Mouse (Mus musculus) forebrain, embryonic 16.5 days (tissue): ENCODE results near the gene Endov. TPM values are rescaled to one million over a fixed set of nuclear protein-coding genes. Genes with fewer than 3 reads are reported as not detected.

Experiments
- ATAC-seq: fragments of 200-750 bp; cut with Nextera tagmentation; 2 replicates; pipeline ENCODE4 v1.8.0; 2017; ENCODE audit warnings: mild to moderate bottlenecking, moderate library complexity
- H3K27ac ChIP-seq: fragments of 300-500 bp; sonication (generic); 2 replicates; pipeline ENCODE4 v1.5.1; 2014; ENCODE audit warnings: low read length, control low read depth
- H3K27me3 ChIP-seq: fragments of 300-500 bp; sonication (generic); replicated peaks from 2 replicates; pipeline ENCODE4 v1.6.1; 2014; ENCODE audit warnings: low read length; ENCODE audit not compliant: control insufficient read depth, insufficient read depth
- H3K36me3 ChIP-seq: fragments of 300-500 bp; sonication (generic); 2 replicates; pipeline ENCODE4 v1.6.1; 2014; ENCODE audit not compliant: control insufficient read depth, insufficient read depth
- H3K4me1 ChIP-seq: fragments of 300-500 bp; sonication (generic); replicated peaks from 2 replicates; pipeline ENCODE4 v1.6.1; 2014; ENCODE audit warnings: low read length; ENCODE audit not compliant: control insufficient read depth, insufficient read depth
- H3K4me2 ChIP-seq: fragments of 300-500 bp; sonication (generic); 2 replicates; pipeline ENCODE4 v1.6.1; 2014; ENCODE audit warnings: mild to moderate bottlenecking, low read length, control low read depth
- H3K4me3 ChIP-seq: fragments of 300-500 bp; sonication (generic); replicated peaks from 2 replicates; pipeline ENCODE4 v1.5.1; 2014; ENCODE audit warnings: mild to moderate bottlenecking, low read length, control low read depth
- H3K9ac ChIP-seq: fragments of 300-500 bp; sonication (generic); replicated peaks from 2 replicates; pipeline ENCODE4 v1.6.1; 2014; ENCODE audit warnings: low read depth, low read length, control low read depth
- H3K9me3 ChIP-seq: fragments of 300-500 bp; sonication (generic); 2 replicates; pipeline ENCODE4 v1.6.1; 2016; ENCODE audit warnings: low read length; ENCODE audit not compliant: control insufficient read depth
- WGBS: fragments of 180-500 bp; shearing (Covaris S2); extraction: QIAGEN DNeasy Blood & Tissue Kit; methylation state at CpG from one replicate; pipeline ENCODE4 v1.1.7; 2014; 5-methylcytosine and 5-hydroxymethylcytosine counted together
- polyA plus RNA-seq: library from polyadenylated mRNA; unstranded; fragments of >200 nt; fragmentation: Nextera tagmentation; extraction: Ambion mirVana; gene quantifications from 2 replicates; pipeline ENCODE4 v1.2.1, GENCODE M21; 2015

Gene Endov
- polyA plus RNA-seq, 1 experiment from 2014 or later: 21.0 TPM

DNA sequence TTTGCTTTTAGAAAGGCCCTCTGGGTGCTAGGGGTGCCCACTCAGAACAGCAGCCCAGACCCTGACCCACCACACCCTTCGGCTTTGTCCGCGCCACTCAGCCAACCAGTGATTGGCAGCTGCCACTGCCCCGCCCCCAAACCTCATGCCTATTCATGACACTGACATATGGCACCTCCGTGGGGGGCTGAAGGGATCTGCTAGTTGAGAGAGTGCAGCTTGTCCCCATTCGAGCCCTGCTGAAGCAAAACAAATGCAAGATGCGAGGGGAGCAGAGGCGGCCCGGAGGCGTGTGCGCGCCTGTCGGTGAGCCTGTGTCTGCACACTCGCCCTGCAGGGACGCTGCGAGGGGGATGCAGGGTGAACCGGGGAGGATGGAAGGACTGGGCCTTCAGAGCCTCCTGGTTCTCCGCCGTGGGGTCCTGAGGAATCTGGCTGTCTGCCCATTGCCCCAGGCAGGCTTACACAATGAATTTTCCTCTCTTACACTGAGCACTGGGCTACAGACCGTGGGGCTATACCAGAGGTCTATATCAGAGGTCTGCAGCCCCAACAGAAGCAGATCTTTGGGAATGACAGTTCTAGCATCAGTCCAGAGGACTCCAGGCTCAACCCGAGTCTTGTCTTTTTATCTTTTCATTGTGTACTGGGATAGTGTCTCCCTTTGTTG lies 24.0 kb downstream of the Endov start:
- Histone ChIP-seq H3K4me2 (peak overlapping the region; percentile 35), H3K27me3 (no peaks in the 10 kb centered on the region), H3K9me3 (no peaks in the 10 kb centered on the region), H3K27ac (peak overlapping the region; percentile 90), H3K9ac (peak overlapping the region; percentile 40), H3K4me3 (0 out of 2 replicates have a peak overlapping the region, but pooled peaks have one; percentile 5), H3K4me1 (peaks cover 43% of the 10 kb centered on the region), H3K36me3 (no peaks in the 10 kb centered on the region)
- ATAC-seq: peak; percentile 86
- WGBS: 3% methylated on average over 21 of the region's 21 CpGs

GRCm38 (mm10) chr11:119515823-119516676 lies 24.9 kb downstream of the Endov start:
- Histone ChIP-seq H3K4me3 (no peak overlapping the region), H3K4me1 (peaks cover 43% of the 10 kb centered on the region), H3K27ac (peak overlapping the region; percentile 90), H3K9me3 (no peaks in the 10 kb centered on the region), H3K9ac (no peak overlapping the region; the same call in 1 of the 2 replicates), H3K4me2 (peak overlapping the region; percentile 35; the same call in 1 of the 2 replicates), H3K36me3 (no peaks in the 10 kb centered on the region), H3K27me3 (no peaks in the 10 kb centered on the region)
- WGBS: 60% methylated on average over 16 of the region's 16 CpGs
- ATAC-seq: peak; percentile 25; the same call in 1 of the 2 replicates

GRCm38 (mm10) chr11:119516677-119517361 lies 25.7 kb downstream of the Endov start:
- Histone ChIP-seq H3K4me3 (no peak overlapping the region), H3K27ac (no peak overlapping the region), H3K27me3 (no peaks in the 10 kb centered on the region), H3K9ac (no peak overlapping the region), H3K36me3 (no peaks in the 10 kb centered on the region), H3K9me3 (no peaks in the 10 kb centered on the region), H3K4me2 (no peak overlapping the region), H3K4me1 (peaks cover 40% of the 10 kb centered on the region)
- peak; percentile 18; the same call in 1 of the 2 replicates for ATAC-seq
- 62% methylated on average over 12 of the region's 12 CpGs for WGBS

DNA sequence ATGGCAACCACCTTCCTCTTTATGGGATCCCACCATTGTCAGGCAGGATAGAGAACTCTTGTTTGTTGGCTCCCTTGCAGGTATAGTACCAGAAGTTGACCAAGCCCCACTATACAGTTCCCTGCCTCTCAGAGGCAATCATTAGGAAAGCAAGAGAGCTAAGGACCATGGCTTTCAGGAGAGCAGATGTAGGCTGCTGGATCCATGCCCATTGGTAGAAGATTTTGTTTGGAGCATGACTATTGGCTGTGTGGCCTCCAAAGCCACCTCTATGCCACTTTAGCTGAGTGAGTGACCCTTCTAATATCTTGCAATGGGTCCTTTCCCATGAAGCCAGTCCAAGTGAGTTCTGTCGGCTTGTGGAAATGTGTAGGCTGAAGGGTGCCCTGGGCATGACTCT lies 28.2 kb downstream of the Endov start:
- 88% methylated on average over 1 of the region's 1 CpGs for WGBS
- no peaks in the 10 kb centered on the region for H3K27me3 ChIP-seq
- H3K27ac ChIP-seq: no peak overlapping the region
- no peak overlapping the region for H3K9ac ChIP-seq
- no peaks in the 10 kb centered on the region for H3K9me3 ChIP-seq
- no peak overlapping the region for H3K4me3 ChIP-seq
- no peak for ATAC-seq
- no peak overlapping the region for H3K4me2 ChIP-seq
- no peaks in the 10 kb centered on the region for H3K36me3 ChIP-seq
- peaks cover 32% of the 10 kb centered on the region for H3K4me1 ChIP-seq

DNA sequence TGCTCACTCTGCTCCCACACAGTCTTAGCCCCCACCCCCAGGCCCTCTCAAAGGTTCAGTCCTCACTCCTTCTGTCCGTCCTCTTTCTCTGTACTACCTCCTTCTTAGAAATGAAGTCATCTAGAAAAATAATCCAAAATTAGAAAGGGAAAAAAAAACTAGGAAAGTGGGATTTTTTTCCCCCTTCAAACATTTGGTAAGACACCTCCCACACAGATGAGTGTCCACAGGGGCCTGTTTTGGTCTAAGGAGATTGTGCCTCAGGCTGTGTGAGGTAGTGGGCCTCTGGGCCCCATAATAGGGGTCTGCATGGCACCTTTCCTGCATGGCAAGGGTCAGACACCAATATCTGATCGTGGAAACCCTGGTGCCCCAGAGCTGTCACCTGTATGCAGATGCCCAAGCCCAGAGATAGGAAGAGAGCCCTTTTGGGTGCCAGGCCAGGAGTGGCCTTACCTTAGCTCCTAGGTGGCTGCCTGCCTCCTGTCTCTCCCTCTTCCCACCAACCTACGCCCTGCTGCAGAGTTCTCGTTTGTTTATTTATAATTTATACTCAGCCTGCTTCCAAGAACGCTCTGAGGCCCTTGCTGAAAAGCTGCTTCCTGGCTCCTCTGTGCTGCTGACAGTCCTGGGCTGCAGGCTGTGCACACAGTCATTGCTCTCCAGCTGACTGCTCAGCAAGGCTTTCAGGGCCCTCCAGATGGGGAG lies 29.0 kb downstream of the Endov start:
- no peaks in the 10 kb centered on the region for H3K9me3 ChIP-seq
- H3K4me1 ChIP-seq: peaks cover 28% of the 10 kb centered on the region
- 71% methylated on average over 5 of the region's 5 CpGs for WGBS
- no peak overlapping the region for H3K9ac ChIP-seq
- H3K36me3 ChIP-seq: no peaks in the 10 kb centered on the region
- H3K4me3 ChIP-seq: no peak overlapping the region
- H3K4me2 ChIP-seq: no peak overlapping the region
- no peak overlapping the region for H3K27ac ChIP-seq
- H3K27me3 ChIP-seq: no peaks in the 10 kb centered on the region
- ATAC-seq: no peak

DNA sequence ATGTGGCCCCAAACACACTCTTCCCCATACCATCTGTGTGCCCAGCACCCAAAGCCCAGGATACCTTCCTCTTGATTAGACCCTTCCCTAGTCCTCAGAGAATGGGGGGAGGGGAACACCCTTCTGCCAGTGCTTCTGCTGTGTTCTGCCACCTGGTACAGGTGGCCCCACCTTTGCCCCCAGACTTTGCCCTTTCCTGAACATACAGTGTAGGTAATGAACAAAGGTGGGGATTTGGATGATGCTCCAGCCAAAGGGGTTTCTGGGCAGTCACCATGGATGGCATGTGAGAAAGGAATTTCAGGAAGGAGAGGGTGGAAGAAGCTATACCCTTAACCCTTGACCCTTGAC lies 29.5 kb downstream of the Endov start:
- no peak for ATAC-seq
- H3K9ac ChIP-seq: no peak overlapping the region
- H3K9me3 ChIP-seq: no peaks in the 10 kb centered on the region
- no peak overlapping the region for H3K4me3 ChIP-seq
- H3K27ac ChIP-seq: no peak overlapping the region
- peaks cover 23% of the 10 kb centered on the region for H3K4me1 ChIP-seq
- no peaks in the 10 kb centered on the region for H3K27me3 ChIP-seq
- H3K36me3 ChIP-seq: no peaks in the 10 kb centered on the region
- no peak overlapping the region for H3K4me2 ChIP-seq

DNA sequence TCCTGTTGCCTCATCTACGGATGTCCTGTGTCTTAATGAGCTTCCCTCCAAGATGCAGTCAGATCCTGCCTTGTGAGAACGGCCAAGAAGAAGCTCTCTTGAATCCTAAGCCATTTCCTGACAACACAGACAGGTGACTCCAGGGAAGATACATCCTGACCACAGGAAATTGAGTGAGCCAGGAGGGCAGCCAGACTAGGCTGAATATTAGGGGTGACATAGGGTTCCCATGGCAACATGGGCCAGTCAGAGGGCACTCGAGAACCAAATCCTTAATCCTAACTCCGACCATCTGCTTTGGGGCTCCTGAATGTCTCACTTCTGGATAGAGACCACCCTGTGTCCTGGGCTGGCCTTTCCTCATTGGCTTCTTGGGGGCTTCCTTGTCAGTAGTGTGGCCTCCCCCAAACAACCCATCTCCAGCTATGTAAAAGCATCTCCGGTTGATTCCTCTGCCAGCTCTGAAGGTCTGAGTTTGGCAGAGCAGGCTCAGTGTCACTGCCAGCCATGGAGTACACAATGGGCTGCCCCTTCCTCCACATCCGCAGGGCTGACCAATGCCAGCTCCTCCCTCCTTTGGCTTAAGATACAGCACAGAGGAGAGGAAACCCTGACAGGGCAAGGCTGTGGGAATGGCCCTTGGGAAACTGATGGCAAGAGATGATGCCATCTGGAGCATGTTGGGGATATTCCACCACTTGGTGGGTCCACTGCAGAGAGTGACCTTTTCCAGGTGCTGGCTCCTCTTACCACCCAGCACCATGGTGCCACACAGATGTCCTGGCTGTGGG lies 31.0 kb downstream of the Endov start:
- no peak overlapping the region for H3K9ac ChIP-seq
- H3K27ac ChIP-seq: no peak overlapping the region
- 83% methylated on average over 6 of the region's 6 CpGs for WGBS
- no peak overlapping the region for H3K4me3 ChIP-seq
- H3K27me3 ChIP-seq: no peaks in the 10 kb centered on the region
- no peaks in the 10 kb centered on the region for H3K36me3 ChIP-seq
- peaks cover 9% of the 10 kb centered on the region for H3K4me1 ChIP-seq
- ATAC-seq: no peak
- H3K4me2 ChIP-seq: no peak overlapping the region
- H3K9me3 ChIP-seq: no peaks in the 10 kb centered on the region

- no peak overlapping the region for H3K4me2 ChIP-seq
- no peak overlapping the region for H3K27ac ChIP-seq
- no peaks in the 10 kb centered on the region for H3K27me3 ChIP-seq
- ATAC-seq: no peak
- H3K36me3 ChIP-seq: no peaks in the 10 kb centered on the region
- 77% methylated on average over 8 of the region's 8 CpGs for WGBS
- H3K9ac ChIP-seq: no peak overlapping the region
- no peak overlapping the region for H3K4me3 ChIP-seq
- H3K9me3 ChIP-seq: no peaks in the 10 kb centered on the region
- H3K4me1 ChIP-seq: peaks cover 4% of the 10 kb centered on the region
Measured at GRCm38 (mm10) chr11:119522779-119523178, 31.6 kb downstream of the Endov start.
